Mouse (Mus musculus) duodenum, adult 2 months (tissue): ENCODE measurements around the gene Stat5a. TPM values are rescaled to one million over a fixed set of nuclear protein-coding genes. Genes with fewer than 3 reads are reported as not detected.

Source experiments
- polyA plus RNA-seq: library from polyadenylated mRNA; depleted of rRNA; stranded (reverse); fragments of >200 nt; gene quantifications from 2 replicates; pipeline ENCODE4 v1.2.3, GENCODE M21; 2012; ENCODE audit warnings: low replicate concordance; rRNA removed

The Stat5a gene
- 4.8 and 8.4 TPM in 2 replicates for polyA plus RNA-seq

DNA sequence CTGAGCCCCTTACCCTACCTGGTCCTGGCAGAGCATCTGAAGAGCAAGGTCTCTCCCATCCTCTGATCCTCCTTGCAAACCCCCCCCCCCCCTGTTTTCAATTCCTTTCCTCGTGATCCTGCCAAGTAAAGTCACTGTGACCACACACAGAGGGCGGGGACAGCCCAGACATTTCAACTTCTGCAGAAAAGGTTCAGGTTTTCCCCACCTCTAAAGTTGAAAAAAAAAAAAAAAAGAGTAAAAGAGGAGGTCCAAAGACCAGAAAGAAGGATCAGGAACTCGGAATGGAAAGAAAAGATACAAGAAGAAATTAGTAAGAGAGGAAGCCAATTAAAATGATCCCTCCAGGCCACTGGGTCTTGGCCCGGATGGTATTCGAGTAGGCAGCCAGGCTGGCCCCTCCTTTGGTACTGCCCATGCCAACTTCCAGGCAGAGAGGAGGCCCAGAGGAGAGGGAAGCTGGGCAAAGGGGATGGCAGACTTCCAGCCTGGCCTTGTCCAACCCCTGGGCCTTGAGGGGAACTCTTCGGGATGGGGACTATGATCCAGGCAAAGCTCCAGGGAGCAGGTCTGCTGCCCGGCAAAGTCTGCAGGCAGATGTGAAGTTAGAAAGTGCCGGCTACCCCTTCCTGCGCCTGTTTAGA is at the start of gene Stat5a:
Gene Stat5a, plus strand, starts transcription at position 417 of the 644 bp plus-strand sequence.

DNA sequence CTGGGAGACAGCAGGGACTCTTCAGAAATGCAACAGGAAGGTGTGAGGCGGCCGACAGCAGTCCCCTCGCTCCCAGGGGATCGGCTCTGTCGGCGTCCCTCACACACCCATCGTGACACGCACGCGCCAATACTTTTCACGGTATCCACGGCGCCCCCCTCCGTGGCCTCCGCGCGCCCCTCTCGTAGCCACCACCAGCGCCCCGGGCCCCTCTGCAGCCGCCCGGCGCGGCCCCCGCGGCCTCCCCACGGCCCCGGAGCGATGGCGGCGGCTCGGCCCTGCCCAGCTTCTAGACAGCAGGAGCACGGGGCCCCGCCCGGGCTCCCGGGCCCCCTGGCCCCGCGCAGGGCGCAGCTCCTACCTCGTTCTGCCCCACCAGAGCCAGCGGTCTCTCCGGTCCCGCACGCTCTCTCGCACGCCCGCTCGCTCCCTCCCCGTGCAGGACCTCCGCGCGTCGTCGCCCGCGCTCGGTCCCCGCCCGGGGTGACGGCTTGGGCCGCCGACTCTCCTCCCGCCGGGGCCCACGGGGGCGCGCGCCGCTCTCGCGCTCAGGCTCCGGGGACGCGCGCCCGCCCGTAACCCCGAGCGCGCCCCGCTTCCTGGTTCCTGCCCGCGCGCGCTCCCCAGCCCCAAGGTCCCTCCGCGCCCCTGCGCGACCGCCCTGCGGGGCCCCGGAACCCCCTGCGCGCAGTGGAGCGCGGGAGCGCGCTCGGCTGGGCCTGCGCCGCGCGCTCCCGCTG is 8.9 kb upstream of the Stat5a start, which contains the start of gene Stat5b:
Gene Stat5b, minus strand, starts transcription at position 687 of the 740 bp plus-strand sequence.

Other genes with a start within 250 kb of the Stat5a start
- gene Nkiras2, start 240.1 kb upstream of the Stat5a start, polyA plus RNA-seq: 88.6 and 104 TPM in 2 replicates
- 11.8 and 12.7 TPM in 2 replicates for gene Dnajc7, start 239.2 kb upstream of the Stat5a start, polyA plus RNA-seq
- gene Zfp385c, start 166.9 kb upstream of the Stat5a start, polyA plus RNA-seq: 1.2 TPM in 2 replicates
- 8.6 and 11.1 TPM in 2 replicates for gene Dhx58, start 155.1 kb upstream of the Stat5a start, polyA plus RNA-seq
- 14.6 and 21.8 TPM in 2 replicates for gene Kat2a, start 146.9 kb upstream of the Stat5a start, polyA plus RNA-seq
- not detected in 2 replicates for gene Hspb9, start 145.5 kb upstream of the Stat5a start, polyA plus RNA-seq
- gene Rab5c, start 121.1 kb upstream of the Stat5a start, polyA plus RNA-seq: 226 and 343 TPM in 2 replicates
- not detected in 2 replicates for gene Kcnh4, start 99.4 kb upstream of the Stat5a start, polyA plus RNA-seq
- not detected in 2 replicates for gene Hcrt, start 96.4 kb upstream of the Stat5a start, polyA plus RNA-seq
- gene Ghdc, start 88.4 kb upstream of the Stat5a start, polyA plus RNA-seq: 7.8 and 9.0 TPM in 2 replicates
- 7.1 and 8.7 TPM in 2 replicates for gene Stat5b, start 8.6 kb upstream of the Stat5a start, polyA plus RNA-seq
- 48.3 and 72.0 TPM in 2 replicates for gene Stat3, start 80.2 kb downstream of the Stat5a start, polyA plus RNA-seq
- 27.3 and 28.8 TPM in 2 replicates for gene Cavin1, start 111.5 kb downstream of the Stat5a start, polyA plus RNA-seq
- 75.6 and 77.5 TPM in 2 replicates for gene Atp6v0a1, start 150.1 kb downstream of the Stat5a start, polyA plus RNA-seq
- gene Naglu, start 210.7 kb downstream of the Stat5a start, polyA plus RNA-seq: 18.0 and 24.9 TPM in 2 replicates
- gene Hsd17b1, start 219.1 kb downstream of the Stat5a start, polyA plus RNA-seq: 0.22 TPM in 1 of 2 replicates, not detected in the other
- gene Coasy, start 223.2 kb downstream of the Stat5a start, polyA plus RNA-seq: 52.0 and 53.1 TPM in 2 replicates
- 55.4 and 114 TPM in 2 replicates for gene Mlx, start 227.9 kb downstream of the Stat5a start, polyA plus RNA-seq
- 0.21 and 0.25 TPM in 2 replicates for gene Psmc3ip, start 236.1 kb downstream of the Stat5a start, polyA plus RNA-seq